Comparison of ENCODE assay signal across 8 mouse cellular contexts in genomic region chr7:143599428-143600230, GRCm38 (mm10). TPM values are rescaled to one million over a fixed set of nuclear protein-coding genes. Genes with fewer than 3 reads are reported as not detected.
DNase-seq lines count a peak whose midpoint lies in the region; ATAC-seq and TF ChIP-seq lines count a peak whose summit lies in the region.

TSS of gene Cars (minus strand) at chr7:143600090.

- H3K27ac ChIP-seq in bone marrow, adult 2 months (ENCODE audit: control insufficient read depth, insufficient read depth, low read depth, low read length, poor library complexity), result peak within 1 kb of the TSS; percentile 57
- peak within 1 kb of the TSS; percentile 63; the same call in 1 of the 2 replicates for H3K27ac ChIP-seq in embryonic facial prominence, embryonic 15.5 days (replicated peaks)
- H3K27ac ChIP-seq in limb, embryonic 14.5 days (replicated peaks; ENCODE audit: low read depth, low read length), result no peak within 1 kb of the TSS
- peak within 1 kb of the TSS; percentile 44 for H3K27ac ChIP-seq in midbrain, postnatal 0 days (ENCODE audit: low read depth, low read length)

- peak; percentile 97 for ATAC-seq in embryonic facial prominence, embryonic 15.5 days (ENCODE audit: insufficient number of reproducible peaks, low FRiP score, low TSS enrichment, low read depth)
- peak; percentile 96 for ATAC-seq in limb, embryonic 14.5 days (ENCODE audit: low FRiP score, low read depth)
- ATAC-seq in midbrain, postnatal 0 days (ENCODE audit: low FRiP score), result peak; percentile 95

- peaks cover 2% of the 10 kb centered on the region; the same call in 1 of the 2 replicates for H3K4me1 ChIP-seq in bone marrow, adult 2 months (ENCODE audit: control insufficient read depth, insufficient read depth, low read length)
- H3K4me1 ChIP-seq in embryonic facial prominence, embryonic 15.5 days, result peaks cover 27% of the 10 kb centered on the region
- H3K4me1 ChIP-seq in limb, embryonic 14.5 days (ENCODE audit: control insufficient read depth, insufficient read depth, low read length), result peaks cover 13% of the 10 kb centered on the region
- peaks cover 7% of the 10 kb centered on the region; the same call in 1 of the 2 replicates for H3K4me1 ChIP-seq in midbrain, postnatal 0 days (ENCODE audit: insufficient read depth, low read length)

- H3K9ac ChIP-seq in embryonic facial prominence, embryonic 15.5 days, result peak within 1 kb of the TSS; percentile 88
- peak within 1 kb of the TSS; percentile 87 for H3K9ac ChIP-seq in limb, embryonic 14.5 days (ENCODE audit: low read depth, low read length, severe bottlenecking)
- peak within 1 kb of the TSS; percentile 69 for H3K9ac ChIP-seq in midbrain, postnatal 0 days (replicated peaks; ENCODE audit: low read length, poor library complexity, severe bottlenecking)

- DNase-seq in 416B (ENCODE audit: low read depth), result peak; percentile 100
- DNase-seq in heart, adult 8-10 months (ENCODE audit: low spot score), result peak; percentile 96
- DNase-seq in kidney, adult 9 months, result peak; percentile 96
- peak; percentile 98 for DNase-seq in limb, embryonic 14.5 days (ENCODE audit: low spot score)
- DNase-seq in midbrain, postnatal 0 days (ENCODE audit: low spot score), result peak; percentile 97
- peak; percentile 87 to 91 for DNase-seq in spleen, postnatal 14 days (ENCODE audit: low spot score in 2 of 2)

- H3K4me3 ChIP-seq in bone marrow, adult 2 months (replicated peaks; ENCODE audit: control insufficient read depth, low read depth, low read length), result peak within 1 kb of the TSS; percentile 98
- peak within 1 kb of the TSS; percentile 82 for H3K4me3 ChIP-seq in embryonic facial prominence, embryonic 15.5 days (replicated peaks)
- peak within 1 kb of the TSS; percentile 74 for H3K4me3 ChIP-seq in limb, embryonic 14.5 days (replicated peaks; ENCODE audit: low read length)
- peak within 1 kb of the TSS; percentile 57 for H3K4me3 ChIP-seq in midbrain, postnatal 0 days (ENCODE audit: low read depth, low read length)

- 2% methylated on average over 35 of the region's 35 CpGs for WGBS in bone marrow, adult 2 months
- WGBS in embryonic facial prominence, embryonic 15.5 days, result 2% methylated on average over 35 of the region's 35 CpGs
- WGBS in limb, embryonic 14.5 days, result 3% methylated on average over 35 of the region's 35 CpGs
- 2% methylated on average over 35 of the region's 35 CpGs for WGBS in midbrain, postnatal 0 days

- peak; percentile 66; the same call in 1 of the 2 replicates for TF ChIP-seq POLR2A in bone marrow, adult 2 months (IDR thresholded peaks at IDR 0.05; ENCODE audit: borderline replicate concordance, control insufficient read depth, low read depth, low read length)
- 0 out of 2 replicates have a peak, but pooled peaks have one; percentile 11 for TF ChIP-seq POLR2A in limb, embryonic 14.5 days (IDR thresholded peaks at IDR 0.05; ENCODE audit: borderline replicate concordance, extremely low read depth, insufficient read depth, insufficient read length)

- TF ChIP-seq CTCF in bone marrow, adult 2 months (IDR thresholded peaks at IDR 0.05; ENCODE audit: control insufficient read depth, insufficient read depth, low read length), result no peak; the same call in 1 of the 2 replicates
- no peak for TF ChIP-seq CTCF in midbrain, postnatal 0 days (IDR thresholded peaks at IDR 0.05)

- peak within 1 kb of the TSS; percentile 86 for H3K4me2 ChIP-seq in embryonic facial prominence, embryonic 15.5 days (replicated peaks)
- H3K4me2 ChIP-seq in limb, embryonic 14.5 days (replicated peaks; ENCODE audit: low read depth, low read length, severe bottlenecking), result peak within 1 kb of the TSS; percentile 74
- H3K4me2 ChIP-seq in midbrain, postnatal 0 days (ENCODE audit: low read depth, low read length, poor library complexity, severe bottlenecking), result peak within 1 kb of the TSS; percentile 85

- H3K36me3 ChIP-seq in embryonic facial prominence, embryonic 15.5 days, result no peaks in the 10 kb centered on the region; the same call in 1 of the 2 replicates
- H3K36me3 ChIP-seq in limb, embryonic 14.5 days (ENCODE audit: control insufficient read depth, insufficient read depth, low read length), result peaks cover 7% of the 10 kb centered on the region; the same call in 1 of the 2 replicates
- peaks cover 16% of the 10 kb centered on the region for H3K36me3 ChIP-seq in midbrain, postnatal 0 days (ENCODE audit: insufficient read depth, low read length)

- no peaks in the 10 kb centered on the region for H3K9me3 ChIP-seq in embryonic facial prominence, embryonic 15.5 days (replicated peaks)
- no peaks in the 10 kb centered on the region for H3K9me3 ChIP-seq in limb, embryonic 14.5 days (ENCODE audit: control insufficient read depth, low read length)
- no peaks in the 10 kb centered on the region for H3K9me3 ChIP-seq in midbrain, postnatal 0 days (ENCODE audit: low read length)

- H3K27me3 ChIP-seq in embryonic facial prominence, embryonic 15.5 days, result no peaks in the 10 kb centered on the region
- H3K27me3 ChIP-seq in limb, embryonic 14.5 days (ENCODE audit: control insufficient read depth, insufficient read depth, low read length), result no peaks in the 10 kb centered on the region
- H3K27me3 ChIP-seq in midbrain, postnatal 0 days (ENCODE audit: insufficient read depth, low read length), result no peaks in the 10 kb centered on the region

RNA-seq across cellular contexts. Expression of gene Cars, which starts in this region (rescaled TPM):
- polyA plus RNA-seq in bone marrow, adult 2 months (2011; ENCODE audit: insufficient read depth, insufficient read length, low replicate concordance, missing spikeins), result 86.2 and 209 TPM in 2 replicates
- 61.8 and 63.3 TPM in 2 replicates for polyA plus RNA-seq in embryonic facial prominence, embryonic 15.5 days (2015; fragmentation: Nextera tagmentation; extraction: Ambion mirVana)
- total RNA-seq in heart, adult 8-10 months (2022), result 10 to 100 TPM; 18.4 to 25.1 (median 22.4) TPM
- 35.9 and 48.0 TPM in 2 replicates for polyA plus RNA-seq in limb, embryonic 14.5 days (2012; rRNA removed)
- polyA plus RNA-seq in limb, embryonic 14.5 days (2014; fragmentation: Nextera tagmentation; extraction: Ambion mirVana), result 48.9 and 55.8 TPM in 2 replicates
- total RNA-seq in midbrain, postnatal 0 days (2014; rRNA removed), result 44.5 and 63.0 TPM in 2 replicates
- 75.4 and 76.2 TPM in 2 replicates for polyA plus RNA-seq in midbrain, postnatal 0 days (2015; fragmentation: Nextera tagmentation; extraction: Ambion mirVana)
